Mouse (Mus musculus) megakaryocyte, embryonic 14.5 days (primary cell): ENCODE data around the gene Mum1. TPM values are rescaled to one million over a fixed set of nuclear protein-coding genes. Genes with fewer than 3 reads are reported as not detected.
A peak's percentile ranks its signal among the peaks of the same experiment; 100 is the strongest.

ENCODE experiments used
- H3K27me3 ChIP-seq: replicated peaks from 2 replicates; pipeline ENCODE3; 2012; ENCODE audit warnings: inconsistent platforms
- H3K36me3 ChIP-seq: replicated peaks from 2 replicates; pipeline ENCODE3; 2012; ENCODE audit warnings: low read length, inconsistent platforms, mixed read lengths
- H3K4me1 ChIP-seq: 2 replicates; pipeline ENCODE4 v1.6.1; 2012; ENCODE audit warnings: inconsistent platforms
- H3K4me3 ChIP-seq: replicated peaks from 2 replicates; pipeline ENCODE3; 2012; ENCODE audit warnings: moderate library complexity, mild to moderate bottlenecking, inconsistent platforms
- H3K9me3 ChIP-seq: 2 replicates; pipeline ENCODE4 v1.6.1; 2012; ENCODE audit warnings: inconsistent platforms
- FLI1 ChIP-seq: IDR thresholded peaks from 2 replicates; pipeline ENCODE4 v1.6.1; 2012; ENCODE audit warnings: low read length, inconsistent platforms, mixed read lengths
- GATA1 ChIP-seq: IDR thresholded peaks from 3 replicates; pipeline ENCODE4 v1.6.1; 2012; ENCODE audit warnings: mixed read lengths, low read length, inconsistent platforms, borderline replicate concordance
- polyA plus RNA-seq: library from polyadenylated mRNA; stranded (reverse); fragments of >175 nt; gene quantifications from 2 replicates; pipeline ENCODE4 v1.2.3, GENCODE M21; 2012; ENCODE audit warnings: low replicate concordance; ENCODE audit not compliant: insufficient read depth

Gene Mum1
- polyA plus RNA-seq, 1 experiment: 9.6 TPM

DNA sequence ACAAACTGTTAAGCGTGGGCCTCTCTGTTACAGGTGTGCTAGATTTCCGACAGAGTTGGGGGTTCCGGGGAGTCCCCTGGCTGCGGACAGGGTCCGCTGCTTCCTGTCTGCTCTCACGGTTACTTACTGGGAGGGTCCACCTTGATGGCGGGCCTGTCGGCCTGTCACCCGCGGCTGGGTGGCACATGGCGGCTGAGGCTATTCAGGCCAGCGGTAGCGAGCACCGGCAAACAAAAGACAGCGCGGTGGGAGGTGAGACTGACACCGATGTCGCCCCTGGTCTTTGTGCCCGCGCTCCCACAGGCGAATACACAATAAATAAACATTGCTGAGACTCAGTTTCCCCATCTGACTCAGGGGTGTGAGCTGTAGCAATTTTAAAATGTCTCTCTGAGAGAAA, 36.2 kb upstream of the Mum1 start:
- peaks cover 46% of the 10 kb centered on the region for H3K4me1 ChIP-seq
- TF ChIP-seq FLI1 (no peak), GATA1 (no peak)
- H3K36me3 ChIP-seq: no peaks in the 10 kb centered on the region
- H3K4me3 ChIP-seq: peak overlapping the region; percentile 83
- no peaks in the 10 kb centered on the region for H3K9me3 ChIP-seq
- H3K27me3 ChIP-seq: peaks cover 96% of the 10 kb centered on the region

DNA sequence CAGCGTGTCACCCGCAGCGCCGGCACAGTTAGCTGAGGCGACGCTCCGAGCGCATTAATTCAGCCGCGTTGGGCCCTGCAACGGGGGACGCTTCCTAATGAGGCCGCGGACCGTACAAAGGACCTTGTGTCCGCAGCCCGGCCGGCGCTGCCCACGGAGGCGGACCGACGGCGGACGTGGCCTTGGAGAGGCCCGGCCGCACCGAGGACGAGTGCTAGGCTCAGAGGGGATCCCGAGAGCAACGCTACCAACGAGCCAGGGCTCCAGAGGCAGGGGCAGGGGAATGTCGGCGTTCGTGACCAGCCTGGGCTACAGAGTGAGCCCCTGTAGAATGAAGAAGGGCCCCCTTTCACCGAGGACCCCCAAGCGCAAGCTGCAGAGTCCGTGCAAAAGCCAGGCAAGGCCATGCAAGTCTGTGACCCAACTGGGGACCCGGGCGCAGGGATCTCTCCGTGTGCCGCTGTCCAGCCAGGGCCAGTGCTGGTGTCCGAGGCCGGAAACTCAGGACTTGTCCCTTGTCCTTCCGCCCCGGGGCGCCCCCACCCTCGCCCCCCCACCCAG, 35.7 kb upstream of the Mum1 start:
- TF ChIP-seq FLI1: no peak
- TF ChIP-seq GATA1: no peak
- Histone ChIP-seq H3K9me3 (no peaks in the 10 kb centered on the region), H3K36me3 (no peaks in the 10 kb centered on the region), H3K4me3 (peak overlapping the region; percentile 83), H3K4me1 (peaks cover 45% of the 10 kb centered on the region), H3K27me3 (peaks cover 94% of the 10 kb centered on the region)

DNA sequence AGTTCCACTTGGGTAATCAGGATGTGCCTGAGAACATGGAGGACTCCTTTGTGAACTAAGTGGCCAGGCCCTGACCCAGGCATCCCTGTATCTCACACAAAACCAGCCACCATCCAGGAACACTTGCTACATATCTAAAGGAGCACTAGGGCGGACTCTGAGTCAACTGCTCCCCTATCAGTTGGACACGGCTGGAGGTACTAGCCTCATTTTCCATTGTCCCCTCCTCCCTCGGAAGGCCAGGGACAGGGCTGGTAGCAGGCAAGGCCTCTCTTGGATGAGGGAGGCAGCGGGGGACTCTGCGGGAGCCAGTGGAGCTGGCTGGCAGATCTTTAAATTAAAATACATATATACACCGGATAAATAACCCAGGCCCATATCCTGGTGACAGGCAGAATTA, 32.3 kb upstream of the Mum1 start:
- TF ChIP-seq GATA1 (no peak), FLI1 (no peak)

GRCm38 (mm10) chr10:80194441-80194840, 31.8 kb upstream of the Mum1 start:
- no peak overlapping the region for H3K4me3 ChIP-seq
- TF ChIP-seq GATA1: no peak
- TF ChIP-seq FLI1: no peak
- no peaks in the 10 kb centered on the region for H3K9me3 ChIP-seq
- peaks cover 82% of the 10 kb centered on the region for H3K27me3 ChIP-seq
- no peaks in the 10 kb centered on the region for H3K36me3 ChIP-seq
- peaks cover 38% of the 10 kb centered on the region for H3K4me1 ChIP-seq

More for the DNA sequence above, 32.3 kb upstream of the Mum1 start:
- H3K4me1 ChIP-seq: peaks cover 37% of the 10 kb centered on the region
- H3K36me3 ChIP-seq: no peaks in the 10 kb centered on the region
- H3K9me3 ChIP-seq: no peaks in the 10 kb centered on the region
- no peak overlapping the region for H3K4me3 ChIP-seq
- peaks cover 85% of the 10 kb centered on the region for H3K27me3 ChIP-seq

DNA sequence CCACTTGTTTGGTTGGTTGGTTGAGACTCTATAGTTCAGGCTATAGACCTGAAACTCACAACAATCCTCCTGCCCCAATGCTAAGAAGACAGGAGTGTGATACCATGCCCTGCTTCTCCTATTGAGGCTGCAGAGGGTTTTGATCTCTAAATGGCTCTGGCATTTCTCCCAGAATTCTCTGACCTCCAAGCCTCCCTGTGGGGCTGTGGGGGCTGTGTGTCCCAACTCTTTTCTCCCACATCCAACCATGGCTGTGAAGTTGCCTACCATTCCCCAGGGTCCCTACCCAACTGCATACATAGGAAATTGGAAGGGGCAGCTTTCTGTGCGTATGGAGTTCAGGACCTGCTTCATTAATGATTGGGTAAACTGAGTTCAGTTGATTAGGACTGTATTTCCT, 30.1 kb upstream of the Mum1 start:
- H3K9me3 ChIP-seq: no peaks in the 10 kb centered on the region

GRCm38 (mm10) chr10:80196778-80197581, 29.3 kb upstream of the Mum1 start:
- peaks cover 26% of the 10 kb centered on the region for H3K4me1 ChIP-seq
- peaks cover 75% of the 10 kb centered on the region for H3K27me3 ChIP-seq
- H3K36me3 ChIP-seq: no peaks in the 10 kb centered on the region
- TF ChIP-seq FLI1: no peak
- H3K9me3 ChIP-seq: no peaks in the 10 kb centered on the region
- H3K4me3 ChIP-seq: no peak overlapping the region

More for the DNA sequence above, 30.1 kb upstream of the Mum1 start:
- H3K36me3 ChIP-seq: no peaks in the 10 kb centered on the region
- TF ChIP-seq GATA1 (no peak), FLI1 (no peak)
- no peak overlapping the region for H3K4me3 ChIP-seq
- peaks cover 32% of the 10 kb centered on the region for H3K4me1 ChIP-seq
- peaks cover 79% of the 10 kb centered on the region for H3K27me3 ChIP-seq

GRCm38 (mm10) chr10:80199440-80200008, 26.7 kb upstream of the Mum1 start:
- Histone ChIP-seq H3K4me1 (peaks cover 13% of the 10 kb centered on the region), H3K36me3 (no peaks in the 10 kb centered on the region), H3K4me3 (no peak overlapping the region), H3K9me3 (no peaks in the 10 kb centered on the region), H3K27me3 (peaks cover 65% of the 10 kb centered on the region)
- TF ChIP-seq FLI1 (no peak), GATA1 (no peak)

GRCm38 (mm10) chr10:80200485-80200884, 25.7 kb upstream of the Mum1 start:
- H3K9me3 ChIP-seq: no peaks in the 10 kb centered on the region
- H3K4me1 ChIP-seq: peaks cover 13% of the 10 kb centered on the region
- TF ChIP-seq GATA1: no peak
- TF ChIP-seq FLI1: no peak
- H3K27me3 ChIP-seq: peaks cover 69% of the 10 kb centered on the region
- H3K36me3 ChIP-seq: no peaks in the 10 kb centered on the region
- H3K4me3 ChIP-seq: no peak overlapping the region

DNA sequence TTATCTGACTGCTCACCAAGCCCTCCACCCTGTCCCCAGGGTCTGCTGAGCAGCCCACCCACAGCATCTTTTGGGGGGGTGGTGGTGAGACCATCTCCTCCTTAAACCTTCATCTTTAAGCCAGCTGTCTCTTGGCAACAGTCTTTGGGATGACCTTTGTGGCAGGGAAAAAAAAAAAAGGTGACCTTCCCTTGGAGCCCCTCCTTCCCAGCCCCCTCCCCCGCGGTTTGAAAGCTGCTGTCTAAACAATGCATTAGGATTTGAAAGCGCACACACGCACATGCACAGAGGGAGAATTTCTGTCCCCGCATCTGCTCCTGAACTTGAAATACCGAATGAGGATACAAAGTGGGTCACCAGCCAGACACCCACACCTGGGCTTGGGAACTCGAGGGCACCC, 22.2 kb upstream of the Mum1 start:
- Histone ChIP-seq H3K4me3 (no peak overlapping the region), H3K27me3 (peaks cover 71% of the 10 kb centered on the region), H3K9me3 (no peaks in the 10 kb centered on the region), H3K36me3 (no peaks in the 10 kb centered on the region), H3K4me1 (peaks cover 13% of the 10 kb centered on the region)
- no peak for TF ChIP-seq GATA1

- H3K4me3 ChIP-seq: no peak overlapping the region
- H3K9me3 ChIP-seq: no peaks in the 10 kb centered on the region
- TF ChIP-seq FLI1: no peak
- TF ChIP-seq GATA1: no peak
- peaks cover 63% of the 10 kb centered on the region for H3K27me3 ChIP-seq
- H3K36me3 ChIP-seq: no peaks in the 10 kb centered on the region
- H3K4me1 ChIP-seq: peaks cover 10% of the 10 kb centered on the region
These were observed 19.0 kb upstream of the Mum1 start for GRCm38 (mm10) chr10:80207201-80207600.
